Mouse (Mus musculus) MEL (cell line): Measurements from ENCODE around the gene Eif3a.

Experiments used
- CTCF ChIP-seq, 3 experiments: IDR thresholded peaks in 2 of 3; conservative IDR thresholded peaks in 1 of 3; 2 replicates each; pipeline ENCODE4 v1.5.1; 2011 to 2012; ENCODE audit warnings: low read length in 3 of 3, low read depth in 2 of 3, mild to moderate bottlenecking in 2 of 3, improper control_type of control experiment in 1 of 3, inconsistent platforms in 1 of 3, mixed read lengths in 1 of 3, moderate library complexity in 1 of 3; ENCODE audit not compliant: control insufficient read depth in 1 of 3, insufficient read depth in 1 of 3, poor library complexity in 1 of 3, severe bottlenecking in 1 of 3
- ELF1 ChIP-seq: IDR thresholded peaks from 2 replicates; pipeline ENCODE4 v1.6.1; 2014; ENCODE audit warnings: low read depth, mild to moderate bottlenecking, inconsistent platforms, low read length, improper control_type of control experiment, moderate library complexity
- GABPA ChIP-seq: IDR thresholded peaks from 2 replicates; pipeline ENCODE4 v1.6.1; 2012; ENCODE audit warnings: low read depth, mild to moderate bottlenecking, inconsistent platforms, low read length, improper control_type of control experiment, moderate library complexity
- HCFC1 ChIP-seq: IDR thresholded peaks from 2 replicates; pipeline ENCODE4 v1.6.1; 2012; ENCODE audit warnings: low read depth, mild to moderate bottlenecking, inconsistent platforms, low read length, improper control_type of control experiment, moderate library complexity
- NELFE ChIP-seq: IDR thresholded peaks from 2 replicates; pipeline ENCODE4 v1.6.1; 2011; ENCODE audit warnings: low read depth, low read length, improper control_type of control experiment
- POLR2A ChIP-seq, 2 experiments: IDR thresholded peaks; 2 replicates each; pipeline ENCODE4 v1.6.1; 2011 to 2012; ENCODE audit warnings: low read length in 2 of 2, mild to moderate bottlenecking in 2 of 2, control low read depth in 1 of 2, improper control_type of control experiment in 1 of 2, low read depth in 1 of 2, moderate library complexity in 1 of 2; ENCODE audit not compliant: control insufficient read depth in 1 of 2, insufficient read depth in 1 of 2, poor library complexity in 1 of 2
- POLR2AphosphoS2 ChIP-seq: IDR thresholded peaks from 2 replicates; pipeline ENCODE4 v1.6.1; 2011; ENCODE audit warnings: low read length, improper control_type of control experiment

- no peak for TF ChIP-seq POLR2A (IDR thresholded peaks at IDR 0.05; ENCODE audit: control insufficient read depth in 1 of 2, insufficient read depth in 1 of 2, low read depth in 1 of 2, low read length in 2 of 2, poor library complexity in 1 of 2)
- 0 out of 2 replicates have a peak, but pooled peaks have one; percentile 19 for TF ChIP-seq ELF1
- no peak for TF ChIP-seq GABPA
- no peak for TF ChIP-seq POLR2AphosphoS2
- TF ChIP-seq NELFE, result no peak
- 0 out of 2 replicates have a peak, but pooled peaks have one; percentile 32 for TF ChIP-seq HCFC1
- TF ChIP-seq CTCF (IDR thresholded peaks at IDR 0.05 in 2 of 3, conservative IDR thresholded peaks at IDR 0.05 in 1 of 3; ENCODE audit: control insufficient read depth in 1 of 3, insufficient read depth in 1 of 3, low read depth in 2 of 3, low read length in 3 of 3, poor library complexity in 1 of 3, severe bottlenecking in 1 of 3), result no peak
These were observed 2.8 kb upstream of the Eif3a start for GRCm38 (mm10) chr19:60793170-60793707.
